Mouse (Mus musculus): ENCODE results near the gene Pcdh15.

Pcdh15 gene

GRCm38 (mm10) chr10:73574711-73575297, 475.7 kb downstream of the Pcdh15 start:
- no peak for TF ChIP-seq CTCF (conservative IDR thresholded peaks at IDR 0.05; ENCODE audit: low read length)
- TF ChIP-seq NANOG (IDR thresholded peaks at IDR 0.05; ENCODE audit: borderline replicate concordance, low read length): no peak
- TF ChIP-seq POU5F1 (IDR thresholded peaks at IDR 0.05; ENCODE audit: borderline replicate concordance, low read length): no peak
- H3K4me1 ChIP-seq (replicated peaks; ENCODE audit: low read depth, low read length): no peaks in the 10 kb centered on the region
- H3K9me3 ChIP-seq (ENCODE audit: low read length): no peaks in the 10 kb centered on the region
- no peak overlapping the region for H3K4me3 ChIP-seq (replicated peaks; ENCODE audit: low read length)
- no peaks in the 10 kb centered on the region for H3K27me3 ChIP-seq (ENCODE audit: insufficient read depth, low read length)
- H3K36me3 ChIP-seq (ENCODE audit: insufficient read depth, low read length): no peaks in the 10 kb centered on the region

GRCm38 (mm10) chr10:73667501-73667900, 568.4 kb downstream of the Pcdh15 start:
- no peak overlapping the region for H3K4me3 ChIP-seq (replicated peaks; ENCODE audit: low read length)
- no peaks in the 10 kb centered on the region for H3K36me3 ChIP-seq (ENCODE audit: insufficient read depth, low read length)
- H3K4me1 ChIP-seq (replicated peaks; ENCODE audit: low read depth, low read length): no peaks in the 10 kb centered on the region
- TF ChIP-seq POU5F1 (IDR thresholded peaks at IDR 0.05; ENCODE audit: borderline replicate concordance, low read length) (no peak), NANOG (IDR thresholded peaks at IDR 0.05; ENCODE audit: borderline replicate concordance, low read length) (no peak), CTCF (conservative IDR thresholded peaks at IDR 0.05; ENCODE audit: low read length) (no peak)
- H3K9me3 ChIP-seq (ENCODE audit: low read length): no peaks in the 10 kb centered on the region
- H3K27me3 ChIP-seq (ENCODE audit: insufficient read depth, low read length): no peaks in the 10 kb centered on the region

GRCm38 (mm10) chr10:73700519-73701286, 601.6 kb downstream of the Pcdh15 start:
- no peaks in the 10 kb centered on the region for H3K27me3 ChIP-seq (ENCODE audit: insufficient read depth, low read length)
- no peaks in the 10 kb centered on the region for H3K4me1 ChIP-seq (replicated peaks; ENCODE audit: low read depth, low read length)
- TF ChIP-seq CTCF (conservative IDR thresholded peaks at IDR 0.05; ENCODE audit: low read length) (no peak), NANOG (IDR thresholded peaks at IDR 0.05; ENCODE audit: borderline replicate concordance, low read length) (no peak), POU5F1 (IDR thresholded peaks at IDR 0.05; ENCODE audit: borderline replicate concordance, low read length) (no peak)
- no peaks in the 10 kb centered on the region for H3K36me3 ChIP-seq (ENCODE audit: insufficient read depth, low read length)
- no peaks in the 10 kb centered on the region for H3K9me3 ChIP-seq (ENCODE audit: low read length)
- H3K4me3 ChIP-seq (replicated peaks; ENCODE audit: low read length): no peak overlapping the region

GRCm38 (mm10) chr10:73725566-73726240, 626.6 kb downstream of the Pcdh15 start:
- H3K27me3 ChIP-seq (ENCODE audit: insufficient read depth, low read length): no peaks in the 10 kb centered on the region
- no peak overlapping the region for H3K4me3 ChIP-seq (replicated peaks; ENCODE audit: low read length)
- no peaks in the 10 kb centered on the region for H3K36me3 ChIP-seq (ENCODE audit: insufficient read depth, low read length)
- TF ChIP-seq CTCF (conservative IDR thresholded peaks at IDR 0.05; ENCODE audit: low read length): no peak
- TF ChIP-seq POU5F1 (IDR thresholded peaks at IDR 0.05; ENCODE audit: borderline replicate concordance, low read length): no peak
- no peak for TF ChIP-seq NANOG (IDR thresholded peaks at IDR 0.05; ENCODE audit: borderline replicate concordance, low read length)
- no peaks in the 10 kb centered on the region for H3K9me3 ChIP-seq (ENCODE audit: low read length)
- H3K4me1 ChIP-seq (replicated peaks; ENCODE audit: low read depth, low read length): no peaks in the 10 kb centered on the region

DNA sequence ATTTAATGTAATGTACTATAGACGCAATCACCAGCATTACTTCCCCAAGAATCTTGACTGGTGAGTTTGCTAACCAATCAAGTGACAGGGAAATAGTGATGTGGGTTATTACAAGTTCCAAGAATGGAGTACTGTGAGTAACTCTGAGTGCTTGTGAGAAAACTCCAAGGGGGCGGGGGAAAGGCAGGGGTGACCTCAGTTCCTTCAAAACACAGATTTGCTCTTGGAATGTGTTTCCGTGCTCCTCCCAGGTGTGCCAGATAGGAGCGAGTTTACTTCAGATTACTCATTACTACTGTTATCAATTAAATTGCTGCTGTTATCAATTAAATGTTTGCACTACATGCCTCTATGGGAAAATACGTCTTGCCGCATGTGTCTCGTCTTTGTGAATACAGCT, 634.1 kb downstream of the Pcdh15 start:
- Histone ChIP-seq H3K27me3 (ENCODE audit: insufficient read depth, low read length) (no peaks in the 10 kb centered on the region), H3K36me3 (ENCODE audit: insufficient read depth, low read length) (no peaks in the 10 kb centered on the region), H3K4me3 (replicated peaks; ENCODE audit: low read length) (no peak overlapping the region), H3K4me1 (replicated peaks; ENCODE audit: low read depth, low read length) (no peaks in the 10 kb centered on the region), H3K9me3 (ENCODE audit: low read length) (no peaks in the 10 kb centered on the region)
- TF ChIP-seq CTCF (conservative IDR thresholded peaks at IDR 0.05; ENCODE audit: low read length) (no peak), NANOG (IDR thresholded peaks at IDR 0.05; ENCODE audit: borderline replicate concordance, low read length) (no peak)

DNA sequence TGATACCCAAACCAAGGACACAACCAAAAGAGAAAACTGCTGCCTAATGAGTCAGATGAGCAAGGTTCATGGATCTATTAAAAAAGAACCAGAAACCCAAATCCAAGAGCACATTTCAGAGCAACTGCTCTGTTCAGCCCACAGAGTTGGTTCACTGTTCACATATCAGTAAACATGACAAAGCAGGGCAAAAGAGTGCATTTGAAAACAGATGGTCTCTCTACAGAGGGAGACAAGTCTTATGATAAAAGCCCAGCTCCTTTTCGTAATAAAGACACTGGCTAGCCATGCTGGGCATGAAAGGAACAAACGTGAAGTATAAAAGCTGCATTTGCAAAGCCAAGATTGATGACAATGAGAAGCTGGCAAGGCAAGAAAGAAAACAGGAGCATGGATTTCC, 649.9 kb downstream of the Pcdh15 start:
- Histone ChIP-seq H3K4me1 (replicated peaks; ENCODE audit: low read depth, low read length) (no peaks in the 10 kb centered on the region), H3K4me3 (replicated peaks; ENCODE audit: low read length) (no peak overlapping the region), H3K27me3 (ENCODE audit: insufficient read depth, low read length) (no peaks in the 10 kb centered on the region), H3K9me3 (ENCODE audit: low read length) (no peaks in the 10 kb centered on the region), H3K36me3 (ENCODE audit: insufficient read depth, low read length) (no peaks in the 10 kb centered on the region)
- TF ChIP-seq NANOG (IDR thresholded peaks at IDR 0.05; ENCODE audit: borderline replicate concordance, low read length): no peak
- no peak for TF ChIP-seq POU5F1 (IDR thresholded peaks at IDR 0.05; ENCODE audit: borderline replicate concordance, low read length)
- no peak for TF ChIP-seq CTCF (conservative IDR thresholded peaks at IDR 0.05; ENCODE audit: low read length)

GRCm38 (mm10) chr10:73753876-73754275, 654.7 kb downstream of the Pcdh15 start:
- H3K4me3 ChIP-seq (replicated peaks; ENCODE audit: low read length): no peak overlapping the region
- no peaks in the 10 kb centered on the region for H3K27me3 ChIP-seq (ENCODE audit: insufficient read depth, low read length)
- H3K4me1 ChIP-seq (replicated peaks; ENCODE audit: low read depth, low read length): no peaks in the 10 kb centered on the region
- H3K36me3 ChIP-seq (ENCODE audit: insufficient read depth, low read length): no peaks in the 10 kb centered on the region
- TF ChIP-seq CTCF (conservative IDR thresholded peaks at IDR 0.05; ENCODE audit: low read length) (no peak), NANOG (IDR thresholded peaks at IDR 0.05; ENCODE audit: borderline replicate concordance, low read length) (no peak), POU5F1 (IDR thresholded peaks at IDR 0.05; ENCODE audit: borderline replicate concordance, low read length) (no peak)
- no peaks in the 10 kb centered on the region for H3K9me3 ChIP-seq (ENCODE audit: low read length)

- H3K27me3 ChIP-seq (ENCODE audit: insufficient read depth, low read length): no peaks in the 10 kb centered on the region
- H3K4me1 ChIP-seq (replicated peaks; ENCODE audit: low read depth, low read length): no peaks in the 10 kb centered on the region
- no peaks in the 10 kb centered on the region for H3K9me3 ChIP-seq (ENCODE audit: low read length)
- no peak overlapping the region for H3K4me3 ChIP-seq (replicated peaks; ENCODE audit: low read length)
- TF ChIP-seq POU5F1 (IDR thresholded peaks at IDR 0.05; ENCODE audit: borderline replicate concordance, low read length): no peak
- no peak for TF ChIP-seq CTCF (conservative IDR thresholded peaks at IDR 0.05; ENCODE audit: low read length)
- no peak for TF ChIP-seq NANOG (IDR thresholded peaks at IDR 0.05; ENCODE audit: borderline replicate concordance, low read length)
- H3K36me3 ChIP-seq (ENCODE audit: insufficient read depth, low read length): no peaks in the 10 kb centered on the region
Observed at GRCm38 (mm10) chr10:73782945-73783344, 683.8 kb downstream of the Pcdh15 start.
